Mouse (Mus musculus): Measurements from ENCODE around the gene Gm28635. TPM values are rescaled to one million over a fixed set of nuclear protein-coding genes. Genes with fewer than 3 reads are reported as not detected.

Gm28635 gene
- total and polyA plus RNA-seq, 3 experiments: not detected

- H3K27ac ChIP-seq (ENCODE audit: insufficient read depth, low read depth): no peak overlapping the region
- dilution Hi-C loops (cut with MboI; ENCODE audit: extremely low pct_ligation_motif_present, extremely low pct_unique_long_range_greater_than_20kb, low sequenced_read_pairs): no loop called here
These were observed 65.1 kb downstream of the Gm28635 start for GRCm38 (mm10) chr2:84612764-84613163.

GRCm38 (mm10) chr2:84607842-84608241 lies 70.0 kb downstream of the Gm28635 start:
- Histone ChIP-seq H3K27ac (ENCODE audit: insufficient read depth, low read depth) (no peak overlapping the region), H3K4me2 (ENCODE audit: insufficient read depth, low read depth, poor library complexity, severe bottlenecking) (no peak overlapping the region), H3K4me3 (replicated peaks in 1 of 3; ENCODE audit: low read depth in 2 of 3, low read length in 2 of 3, poor library complexity in 1 of 3) (no peak overlapping the region), H3K36me3 (replicated peaks in 1 of 2; ENCODE audit: control insufficient read depth in 1 of 2, insufficient read depth in 1 of 2, low read length in 1 of 2) (peaks cover 0 to 8% of the 10 kb centered on the region in 2 experiments), H3K9me3 (replicated peaks; ENCODE audit: low read length) (no peaks in the 10 kb centered on the region), H3K79me2 (replicated peaks; ENCODE audit: control insufficient read depth, extremely low read depth, insufficient read depth, poor library complexity, severe bottlenecking) (no peaks in the 10 kb centered on the region), H3K9ac (ENCODE audit: insufficient read depth, low read depth) (no peak overlapping the region), H3K4me1 (ENCODE audit: control insufficient read depth in 1 of 2, insufficient read depth in 2 of 2) (no peaks in the 10 kb centered on the region), H3K27me3 (replicated peaks) (no peaks in the 10 kb centered on the region)
- in situ Hi-C loops (cut with MboI; ENCODE audit: low pct_ligation_motif_present, low pct_unique_long_range_greater_than_20kb, low sequenced_read_pairs) (no loop called here), dilution Hi-C loops (cut with MboI; ENCODE audit: extremely low pct_ligation_motif_present, extremely low pct_unique_long_range_greater_than_20kb, low sequenced_read_pairs) (no loop called here)
- TF ChIP-seq CTCF (conservative IDR thresholded peaks at IDR 0.05 in 1 of 2, IDR thresholded peaks at IDR 0.05 in 1 of 2; ENCODE audit: low read depth in 2 of 2, low read length in 2 of 2) (no peak), USF2 (conservative IDR thresholded peaks at IDR 0.05; ENCODE audit: low read depth, low read length) (no peak), TCF12 (IDR thresholded peaks at IDR 0.05; ENCODE audit: low read depth, low read length) (no peak), ZMIZ1 (IDR thresholded peaks at IDR 0.05; ENCODE audit: low read depth, low read length) (no peak), BHLHE40 (IDR thresholded peaks at IDR 0.05; ENCODE audit: low read depth, low read length) (no peak), MXI1 (IDR thresholded peaks at IDR 0.05; ENCODE audit: low read depth, low read length) (no peak), RAD21 (IDR thresholded peaks at IDR 0.05; ENCODE audit: low read depth, low read length) (no peak), MEF2A (IDR thresholded peaks at IDR 0.05; ENCODE audit: borderline replicate concordance, low read depth, low read length) (no peak), MYC (IDR thresholded peaks at IDR 0.05; ENCODE audit: low read depth, low read length) (no peak), NRF1 (IDR thresholded peaks at IDR 0.05; ENCODE audit: low read depth, low read length) (no peak), POLR2A (IDR thresholded peaks at IDR 0.05; ENCODE audit: low read depth, low read length) (no peak)
- no peak for DNase-seq (ENCODE audit: extremely low read depth)

More at GRCm38 (mm10) chr2:84612764-84613163, 65.1 kb downstream of the Gm28635 start:
- Histone ChIP-seq H3K4me1 (ENCODE audit: control insufficient read depth in 1 of 2, insufficient read depth in 2 of 2) (peaks cover 0 to 3% of the 10 kb centered on the region in 2 experiments; a peak in 1 of 4 replicates), H3K27me3 (replicated peaks) (no peaks in the 10 kb centered on the region), H3K79me2 (replicated peaks; ENCODE audit: control insufficient read depth, extremely low read depth, insufficient read depth, poor library complexity, severe bottlenecking) (no peaks in the 10 kb centered on the region), H3K36me3 (replicated peaks in 1 of 2; ENCODE audit: control insufficient read depth in 1 of 2, insufficient read depth in 1 of 2, low read length in 1 of 2) (peaks cover 0 to 5% of the 10 kb centered on the region in 2 experiments), H3K4me2 (ENCODE audit: insufficient read depth, low read depth, poor library complexity, severe bottlenecking) (no peak overlapping the region), H3K9ac (ENCODE audit: insufficient read depth, low read depth) (no peak overlapping the region), H3K9me3 (replicated peaks; ENCODE audit: low read length) (no peaks in the 10 kb centered on the region), H3K4me3 (replicated peaks in 1 of 3; ENCODE audit: low read depth in 2 of 3, low read length in 2 of 3, poor library complexity in 1 of 3) (no peak overlapping the region)
- in situ Hi-C loops (cut with MboI; ENCODE audit: low pct_ligation_motif_present, low pct_unique_long_range_greater_than_20kb, low sequenced_read_pairs): no loop called here
- TF ChIP-seq MEF2A (IDR thresholded peaks at IDR 0.05; ENCODE audit: borderline replicate concordance, low read depth, low read length) (no peak), ZKSCAN1 (IDR thresholded peaks at IDR 0.05; ENCODE audit: borderline replicate concordance, low read depth, low read length) (no peak), USF1 (IDR thresholded peaks at IDR 0.05; ENCODE audit: low read depth, low read length) (no peak), MYC (IDR thresholded peaks at IDR 0.05; ENCODE audit: low read depth, low read length) (no peak), JUND (conservative IDR thresholded peaks at IDR 0.05; ENCODE audit: low read depth, low read length) (no peak), CHD1 (IDR thresholded peaks at IDR 0.05; ENCODE audit: low read depth, low read length) (no peak), HCFC1 (IDR thresholded peaks at IDR 0.05; ENCODE audit: low read depth, low read length) (no peak), ZMIZ1 (IDR thresholded peaks at IDR 0.05; ENCODE audit: low read depth, low read length) (no peak), RAD21 (IDR thresholded peaks at IDR 0.05; ENCODE audit: low read depth, low read length) (no peak), ZC3H11A (IDR thresholded peaks at IDR 0.05; ENCODE audit: low read depth, low read length) (no peak), POLR2A (IDR thresholded peaks at IDR 0.05; ENCODE audit: low read depth, low read length) (no peak), SMC3 (IDR thresholded peaks at IDR 0.05; ENCODE audit: low read depth, low read length) (no peak), ETS1 (conservative IDR thresholded peaks at IDR 0.05; ENCODE audit: low read depth, low read length) (no peak), PAX5 (IDR thresholded peaks at IDR 0.05; ENCODE audit: low read length) (no peak), CHD2 (IDR thresholded peaks at IDR 0.05; ENCODE audit: low read length) (no peak), MAX (IDR thresholded peaks at IDR 0.05; ENCODE audit: low read length) (no peak)
- no peak for DNase-seq (ENCODE audit: extremely low read depth)

Measured in CH12.LX (cell line).